Mouse (Mus musculus) kidney, embryonic 14.5 days (tissue): ENCODE results near the gene Bst2. TPM values are rescaled to one million over a fixed set of nuclear protein-coding genes. Genes with fewer than 3 reads are reported as not detected.
"Not testable (repeated sequence)": the region's sequence is repeated elsewhere in the genome, so short reads cannot be mapped to it uniquely, and the experiment has no call there.

Experiments used
- ATAC-seq: fragments of 200-750 bp; cut with Nextera tagmentation; 2 replicates; pipeline ENCODE4 v1.8.0; 2017; ENCODE audit warnings: moderate number of reproducible peaks, mild to moderate bottlenecking, moderate TSS enrichment, moderate library complexity; ENCODE audit not compliant: low FRiP score, low TSS enrichment
- H3K27ac ChIP-seq: fragments of 300-500 bp; sonication (generic); 2 replicates; pipeline ENCODE4 v1.5.1; 2014; ENCODE audit warnings: low read depth, mild to moderate bottlenecking, low read length, moderate library complexity, mixed read lengths
- H3K27me3 ChIP-seq: fragments of 300-500 bp; sonication (generic); 2 replicates; pipeline ENCODE4 v1.6.1; 2014; ENCODE audit warnings: mild to moderate bottlenecking, low read length; ENCODE audit not compliant: control insufficient read depth, insufficient read depth
- H3K36me3 ChIP-seq: fragments of 300-500 bp; sonication (generic); 2 replicates; pipeline ENCODE4 v1.6.1; 2014; ENCODE audit warnings: low read length, mixed read lengths; ENCODE audit not compliant: control insufficient read depth, insufficient read depth
- H3K4me1 ChIP-seq: fragments of 300-500 bp; sonication (generic); 2 replicates; pipeline ENCODE4 v1.6.1; 2014; ENCODE audit warnings: low read length, mixed read lengths; ENCODE audit not compliant: control insufficient read depth, insufficient read depth
- H3K4me2 ChIP-seq: fragments of 300-500 bp; sonication (generic); replicated peaks from 2 replicates; pipeline ENCODE4 v1.6.1; 2014; ENCODE audit warnings: low read depth, mild to moderate bottlenecking, low read length
- H3K4me3 ChIP-seq: fragments of 300-500 bp; sonication (generic); 2 replicates; pipeline ENCODE4 v1.5.1; 2014; ENCODE audit warnings: mild to moderate bottlenecking, low read length
- H3K9ac ChIP-seq: fragments of 300-500 bp; sonication (generic); 2 replicates; pipeline ENCODE4 v1.6.1; 2014; ENCODE audit warnings: low read depth, mild to moderate bottlenecking, low read length, moderate library complexity
- H3K9me3 ChIP-seq: fragments of 300-500 bp; sonication (generic); 2 replicates; pipeline ENCODE4 v1.6.1; 2016; ENCODE audit warnings: low read length; ENCODE audit not compliant: control insufficient read depth
- WGBS: fragments of 180-500 bp; shearing (Covaris S2); extraction: QIAGEN DNeasy Blood & Tissue Kit; methylation state at CpG from one replicate; pipeline ENCODE4 v1.1.7; 2014; 5-methylcytosine and 5-hydroxymethylcytosine counted together
- polyA plus RNA-seq: library from polyadenylated mRNA; unstranded; fragments of >200 nt; fragmentation: Nextera tagmentation; extraction: Ambion mirVana; gene quantifications from 2 replicates; pipeline ENCODE4 v1.2.1, GENCODE M21; 2014

Gene Bst2
- polyA plus RNA-seq, 1 experiment from 2014 or later: 8.6 TPM

GRCm38 (mm10) chr8:71530735-71531467, 6.4 kb downstream of the Bst2 start:
- ATAC-seq, H3K4me2 ChIP-seq, H3K9ac ChIP-seq, H3K4me3 ChIP-seq, H3K36me3 ChIP-seq, H3K9me3 ChIP-seq, H3K27me3 ChIP-seq: not testable (repeated sequence)
- Histone ChIP-seq H3K4me1 (peaks cover 18% of the 10 kb centered on the region; the same call in 1 of the 2 replicates), H3K27ac (0 out of 2 replicates have a peak overlapping the region, but pooled peaks have one; percentile 7)
- 64% methylated on average over 5 of the region's 12 CpGs for WGBS

- ATAC-seq: no peak
These were observed 8.7 kb downstream of the Bst2 start for GRCm38 (mm10) chr8:71528362-71529073.

GRCm38 (mm10) chr8:71527162-71527870, 9.9 kb downstream of the Bst2 start:
- Histone ChIP-seq H3K27ac (peak overlapping the region; percentile 31), H3K9me3 (no peaks in the 10 kb centered on the region), H3K27me3 (peaks cover 22% of the 10 kb centered on the region), H3K4me2 (no peak overlapping the region), H3K4me3 (no peak overlapping the region), H3K9ac (no peak overlapping the region), H3K36me3 (no peaks in the 10 kb centered on the region), H3K4me1 (peaks cover 19% of the 10 kb centered on the region; the same call in 1 of the 2 replicates)
- ATAC-seq: no peak
- 59% methylated on average over 3 of the region's 3 CpGs for WGBS

More at GRCm38 (mm10) chr8:71528362-71529073, 8.7 kb downstream of the Bst2 start:
- WGBS: 82% methylated on average over 11 of the region's 11 CpGs
- peaks cover 22% of the 10 kb centered on the region for H3K27me3 ChIP-seq
- peaks cover 19% of the 10 kb centered on the region; the same call in 1 of the 2 replicates for H3K4me1 ChIP-seq
- H3K27ac ChIP-seq: peak overlapping the region; percentile 69; the same call in 1 of the 2 replicates
- H3K9me3 ChIP-seq: no peaks in the 10 kb centered on the region
- no peak overlapping the region for H3K4me2 ChIP-seq
- H3K36me3 ChIP-seq: no peaks in the 10 kb centered on the region
- H3K9ac ChIP-seq: no peak overlapping the region
- H3K4me3 ChIP-seq: no peak overlapping the region

GRCm38 (mm10) chr8:71526272-71526671, 11.0 kb downstream of the Bst2 start:
- Histone ChIP-seq H3K4me3 (no peak overlapping the region), H3K27ac (peak overlapping the region; percentile 15; the same call in 1 of the 2 replicates), H3K4me1 (peaks cover 19% of the 10 kb centered on the region; the same call in 1 of the 2 replicates), H3K9me3 (no peaks in the 10 kb centered on the region), H3K27me3 (peaks cover 22% of the 10 kb centered on the region), H3K9ac (no peak overlapping the region), H3K4me2 (no peak overlapping the region), H3K36me3 (no peaks in the 10 kb centered on the region)
- ATAC-seq: no peak
- 21% methylated on average over 6 of the region's 6 CpGs for WGBS

- peak within 1 kb of the TSS; percentile 51 for H3K9ac ChIP-seq
- H3K27me3 ChIP-seq: peaks cover 22% of the 10 kb centered on the region
- peak within 1 kb of the TSS; percentile 17 for H3K4me3 ChIP-seq
These were observed 11.8 kb downstream of the Bst2 start, which contains the start of gene Ccdc194 for GRCm38 (mm10) chr8:71525226-71526050. TSS of gene Ccdc194 (minus strand) at chr8:71525711.

GRCm38 (mm10) chr8:71521634-71522033, 15.6 kb downstream of the Bst2 start:
- ATAC-seq: peak; percentile 85
- no peaks in the 10 kb centered on the region for H3K36me3 ChIP-seq
- peaks cover 20% of the 10 kb centered on the region for H3K27me3 ChIP-seq
- H3K9ac ChIP-seq: no peak overlapping the region
- no peak overlapping the region for H3K4me3 ChIP-seq
- WGBS: 3% methylated on average over 17 of the region's 17 CpGs
- 0 out of 2 replicates have a peak overlapping the region, but pooled peaks have one; percentile 5 for H3K4me2 ChIP-seq
- no peaks in the 10 kb centered on the region for H3K9me3 ChIP-seq
- H3K4me1 ChIP-seq: peaks cover 9% of the 10 kb centered on the region; the same call in 1 of the 2 replicates
- no peak overlapping the region for H3K27ac ChIP-seq

More at GRCm38 (mm10) chr8:71525226-71526050, 11.8 kb downstream of the Bst2 start, which contains the start of gene Ccdc194:
- Histone ChIP-seq H3K4me2 (peak within 1 kb of the TSS; percentile 35), H3K27ac (peak within 1 kb of the TSS; percentile 15; the same call in 1 of the 2 replicates), H3K9me3 (no peaks in the 10 kb centered on the region), H3K4me1 (peaks cover 15% of the 10 kb centered on the region; the same call in 1 of the 2 replicates), H3K36me3 (no peaks in the 10 kb centered on the region)
- WGBS: 9% methylated on average over 46 of the region's 46 CpGs
- no peak for ATAC-seq

GRCm38 (mm10) chr8:71519037-71519825, 18.0 kb downstream of the Bst2 start:
- H3K4me2 ChIP-seq, H3K9ac ChIP-seq, H3K27ac ChIP-seq, H3K4me1 ChIP-seq, ATAC-seq, H3K27me3 ChIP-seq, H3K36me3 ChIP-seq, H3K9me3 ChIP-seq, H3K4me3 ChIP-seq: not testable (repeated sequence)
- WGBS: 49% methylated on average over 9 of the region's 10 CpGs
